ENCODE assay signal across 8 mouse cellular contexts in the genomic region with DNA sequence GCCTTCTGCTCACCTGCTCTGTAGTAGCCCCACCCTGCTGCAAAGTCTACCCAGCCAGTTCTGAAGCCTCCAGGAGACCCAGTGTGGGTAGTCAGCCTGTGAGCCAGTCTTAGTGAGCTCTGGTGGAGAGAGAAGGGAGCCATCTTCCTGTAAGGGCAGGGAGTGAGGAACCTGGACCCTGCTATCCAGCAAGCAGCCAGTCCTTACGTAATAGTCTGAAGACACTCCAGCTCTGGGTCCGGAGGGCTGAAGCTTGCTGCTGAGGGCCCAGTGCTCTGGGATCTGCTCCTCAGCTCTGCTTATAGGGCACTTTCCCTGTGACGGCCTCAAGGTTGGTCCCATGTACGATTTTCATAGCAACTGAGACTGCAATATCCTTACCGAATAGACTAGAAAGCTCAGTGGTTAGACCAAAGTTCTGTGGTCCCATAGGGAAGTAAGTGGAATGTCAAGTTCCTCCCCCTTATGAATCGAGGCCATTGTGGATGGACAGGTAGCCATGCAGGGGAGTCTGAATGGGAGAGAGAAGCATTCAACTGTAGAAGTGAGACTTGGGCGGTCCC. TPM values are rescaled to one million over a fixed set of nuclear protein-coding genes. Genes with fewer than 3 reads are reported as not detected.
A peak's percentile ranks its signal among the peaks of the same experiment; 100 is the strongest.
DNase-seq lines count a peak whose midpoint lies in the region; ATAC-seq and TF ChIP-seq lines count a peak whose summit lies in the region.

Rtkn (plus strand) TSS at position 513 of the 563 bp plus-strand sequence.

- no peak for TF ChIP-seq CTCF in brain, embryonic 14.5 days (IDR thresholded peaks at IDR 0.05; ENCODE audit: borderline replicate concordance, extremely low read depth, insufficient read depth, insufficient read length)
- TF ChIP-seq CTCF in midbrain, postnatal 0 days (IDR thresholded peaks at IDR 0.05): no peak

- H3K4me2 ChIP-seq in heart, embryonic 13.5 days: peak within 1 kb of the TSS; percentile 88
- peak within 1 kb of the TSS; percentile 81 for H3K4me2 ChIP-seq in heart, embryonic 16.5 days (ENCODE audit: low read depth, low read length)
- H3K4me2 ChIP-seq in midbrain, postnatal 0 days (ENCODE audit: low read depth, low read length, poor library complexity, severe bottlenecking): peak within 1 kb of the TSS; percentile 51

- 61% methylated on average over 7 of the region's 7 CpGs for WGBS in heart, embryonic 13.5 days
- WGBS in heart, embryonic 16.5 days: 64% methylated on average over 7 of the region's 7 CpGs
- WGBS in midbrain, postnatal 0 days: 58% methylated on average over 7 of the region's 7 CpGs

- no peaks in the 10 kb centered on the region for H3K9me3 ChIP-seq in heart, embryonic 13.5 days
- H3K9me3 ChIP-seq in heart, embryonic 16.5 days (replicated peaks; ENCODE audit: control insufficient read depth, low read length): no peaks in the 10 kb centered on the region
- H3K9me3 ChIP-seq in midbrain, postnatal 0 days (ENCODE audit: low read length): no peaks in the 10 kb centered on the region

- peaks cover 5% of the 10 kb centered on the region; the same call in 1 of the 2 replicates for H3K27me3 ChIP-seq in heart, embryonic 13.5 days (replicated peaks)
- no peaks in the 10 kb centered on the region for H3K27me3 ChIP-seq in heart, embryonic 16.5 days (ENCODE audit: control insufficient read depth, insufficient read depth, low read length)
- H3K27me3 ChIP-seq in midbrain, postnatal 0 days (ENCODE audit: insufficient read depth, low read length): peaks cover 7% of the 10 kb centered on the region

- peak within 1 kb of the TSS; percentile 64 for H3K4me3 ChIP-seq in heart, embryonic 13.5 days
- H3K4me3 ChIP-seq in heart, embryonic 16.5 days (ENCODE audit: low read length): peak within 1 kb of the TSS; percentile 68
- peak within 1 kb of the TSS; percentile 9; the same call in 1 of the 2 replicates for H3K4me3 ChIP-seq in midbrain, postnatal 0 days (ENCODE audit: low read depth, low read length)

- ATAC-seq in heart, embryonic 13.5 days (ENCODE audit: extremely low read depth, insufficient number of reproducible peaks, low FRiP score, low TSS enrichment): no peak
- no peak for ATAC-seq in heart, embryonic 16.5 days (replicated peaks; ENCODE audit: extremely low read depth, insufficient read depth, low FRiP score)
- ATAC-seq in midbrain, postnatal 0 days (ENCODE audit: low FRiP score): no peak

- no peaks in the 10 kb centered on the region for H3K36me3 ChIP-seq in heart, embryonic 13.5 days
- H3K36me3 ChIP-seq in heart, embryonic 16.5 days (ENCODE audit: control insufficient read depth, insufficient read depth): no peaks in the 10 kb centered on the region
- no peaks in the 10 kb centered on the region for H3K36me3 ChIP-seq in midbrain, postnatal 0 days (ENCODE audit: insufficient read depth, low read length)

- H3K4me1 ChIP-seq in heart, embryonic 13.5 days: peaks cover 37% of the 10 kb centered on the region
- peaks cover 20% of the 10 kb centered on the region for H3K4me1 ChIP-seq in heart, embryonic 16.5 days (ENCODE audit: control insufficient read depth, insufficient read depth, low read length)
- H3K4me1 ChIP-seq in midbrain, postnatal 0 days (ENCODE audit: insufficient read depth, low read length): no peaks in the 10 kb centered on the region

- peak within 1 kb of the TSS; percentile 91 for H3K9ac ChIP-seq in heart, embryonic 13.5 days
- H3K9ac ChIP-seq in heart, embryonic 16.5 days (ENCODE audit: low read length): peak within 1 kb of the TSS; percentile 94
- H3K9ac ChIP-seq in midbrain, postnatal 0 days (replicated peaks; ENCODE audit: low read length, poor library complexity, severe bottlenecking): 0 out of 2 replicates have a peak within 1 kb of the TSS, but pooled peaks have one; percentile 24

- DNase-seq in heart, adult 18-20 months: no peak
- no peak for DNase-seq in brain, embryonic 14.5 days (ENCODE audit: low read depth)
- DNase-seq in layer of hippocampus, postnatal 25 days (ENCODE audit: extremely low spot score in 1 of 2, low spot score in 1 of 2): no peak
- no peak for DNase-seq in midbrain, postnatal 0 days (ENCODE audit: low spot score)
- DNase-seq in ovary, postnatal 14 days (ENCODE audit: low spot score): no peak
- no peak for DNase-seq in cerebellum, adult 9-11 months

- TF ChIP-seq POLR2A in brain, embryonic 14.5 days (IDR thresholded peaks at IDR 0.05; ENCODE audit: borderline replicate concordance, extremely low read depth, insufficient read depth, insufficient read length, poor library complexity, severe bottlenecking): no peak

- H3K27ac ChIP-seq in heart, embryonic 13.5 days (replicated peaks): peak within 1 kb of the TSS; percentile 99
- peak within 1 kb of the TSS; percentile 99 for H3K27ac ChIP-seq in heart, embryonic 16.5 days (ENCODE audit: low read length)
- no peak within 1 kb of the TSS for H3K27ac ChIP-seq in midbrain, postnatal 0 days (ENCODE audit: low read depth, low read length)

RNA-seq across cellular contexts. Expression of gene Rtkn, which starts in this region (rescaled TPM):
- 19.5 and 21.6 TPM in 2 replicates for polyA plus RNA-seq in heart, embryonic 13.5 days (2015; fragmentation: Nextera tagmentation; extraction: Ambion mirVana)
- 1 to 10 TPM; 3.5 to 5.9 TPM for total RNA-seq in heart, adult 18-20 months (2021)
- polyA plus RNA-seq in brain, embryonic 14.5 days (2012; rRNA removed): 28.9 and 30.7 TPM in 2 replicates
- polyA plus RNA-seq in heart, embryonic 16.5 days (2015; fragmentation: Nextera tagmentation; extraction: Ambion mirVana): 21.1 and 26.0 TPM in 2 replicates
- 10 to 100 TPM; 83.6 to 93.5 TPM for total RNA-seq in layer of hippocampus, postnatal 25 days (2021)
- total RNA-seq in midbrain, postnatal 0 days (2014; rRNA removed): 24.3 and 30.9 TPM in 2 replicates
- polyA plus RNA-seq in midbrain, postnatal 0 days (2015; fragmentation: Nextera tagmentation; extraction: Ambion mirVana): 12.5 and 14.6 TPM in 2 replicates

Comparison
In these comparisons a context has a peak if more than half of its experiments do, and no peak if none do; other contexts are left out.
1. H3K4me3 ChIP-seq: peak in every context shown above with its lines; median percentile 68 in heart, embryonic 16.5 days; 64 in heart, embryonic 13.5 days; 9 in midbrain, postnatal 0 days.
2. H3K9ac ChIP-seq: peak in every context shown above with its lines; median percentile 94 in heart, embryonic 16.5 days; 91 in heart, embryonic 13.5 days; 24 in midbrain, postnatal 0 days.